Mouse (Mus musculus): ENCODE data around the gene Mrvi1. TPM values are rescaled to one million over a fixed set of nuclear protein-coding genes. Genes with fewer than 3 reads are reported as not detected.

The Mrvi1 gene
- 0.49 and 1.3 TPM in 2 replicates for polyA plus RNA-seq (2016; fragmentation: Nextera tagmentation; extraction: Ambion mirVana)

GRCm38 (mm10) chr7:110982053-110982705 lies at the start of gene Mrvi1:
Gene Mrvi1, minus strand, starts transcription at chr7:110982461.
- no peak for DNase-seq (ENCODE audit: low spot score)
- Histone ChIP-seq H3K27me3 (ENCODE audit: low read depth, poor library complexity, severe bottlenecking) (no peaks in the 10 kb centered on the region), H3K27ac (peak within 1 kb of the TSS; percentile 66; the same call in 1 of the 2 replicates), H3K4me3 (no peak within 1 kb of the TSS), H3K9me3 (replicated peaks) (no peaks in the 10 kb centered on the region), H3K36me3 (no peaks in the 10 kb centered on the region), H3K4me1 (peaks cover 15% of the 10 kb centered on the region)
- whole genome bisulfite sequencing: 62% methylated on average over 7 of the region's 7 CpGs

DNA sequence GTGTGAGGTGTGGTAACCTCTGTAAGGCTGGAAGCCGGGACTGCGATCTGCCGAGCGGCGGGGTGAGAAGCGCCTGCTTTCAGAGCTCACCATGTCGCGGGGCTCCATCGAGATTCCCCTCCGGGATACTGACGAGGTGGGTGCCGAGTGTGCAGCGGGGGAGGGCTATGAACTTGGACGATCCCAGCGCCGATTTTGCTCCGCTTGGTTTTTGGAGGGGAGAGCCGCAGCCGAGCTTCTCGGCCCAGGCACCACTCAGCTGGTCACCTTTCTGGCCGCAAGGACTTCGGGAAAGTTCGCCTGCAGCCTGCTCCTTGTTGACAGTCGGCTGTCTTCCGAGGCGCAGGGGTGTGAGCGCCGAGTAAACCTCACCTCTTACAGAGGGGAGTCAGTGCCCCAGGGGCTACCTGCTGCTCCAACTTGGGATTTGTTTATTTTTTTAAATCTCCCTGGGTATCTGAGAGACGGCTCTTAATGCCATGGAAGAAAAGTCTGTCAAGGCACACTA lies 46.8 kb upstream of the Mrvi1 start:
- WGBS: under 1% methylated on average over 29 of the region's 29 CpGs

DNA sequence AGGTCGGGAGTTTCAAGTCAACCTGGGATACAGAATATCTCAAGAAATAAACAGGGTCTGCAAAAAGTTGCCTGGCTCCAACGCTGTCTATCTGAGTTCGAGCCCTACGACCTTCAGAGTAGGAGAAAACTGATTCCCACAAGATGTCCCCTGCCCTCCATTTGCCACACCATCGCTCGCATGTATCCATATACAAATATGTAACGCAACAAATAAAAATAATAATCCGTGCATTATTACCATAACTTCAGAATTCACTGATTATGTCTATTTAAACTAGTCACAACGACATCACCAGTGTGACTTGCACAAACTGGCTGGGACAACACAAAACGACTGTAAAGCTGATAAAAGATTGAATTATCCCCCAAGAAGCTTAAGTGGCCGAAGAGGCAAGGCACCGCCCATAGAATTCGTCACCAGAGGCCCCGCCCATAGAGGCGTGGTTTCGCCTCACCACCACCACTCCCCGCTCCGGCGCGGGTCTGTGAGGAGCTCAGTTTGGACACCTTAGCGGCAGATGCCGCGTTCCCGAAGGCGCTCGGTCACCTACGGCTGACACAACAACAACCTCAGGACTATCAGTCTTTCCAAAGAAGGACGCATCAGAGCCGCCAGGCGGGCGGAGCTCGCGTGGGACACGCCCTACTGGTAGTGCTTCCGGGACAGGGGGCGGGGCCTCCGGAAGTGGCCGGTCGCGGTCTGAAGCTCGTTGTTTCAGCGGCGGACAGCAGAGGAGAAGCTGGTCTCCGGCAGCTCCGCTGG lies 46.2 kb upstream of the Mrvi1 start, which contains the start of gene Ctr9:
Ctr9 (plus strand) TSS at position 671 of the 765 bp plus-strand sequence.
- peak; percentile 95 for DNase-seq (ENCODE audit: low spot score)
- Histone ChIP-seq H3K36me3 (peaks cover 33% of the 10 kb centered on the region), H3K9me3 (replicated peaks) (no peaks in the 10 kb centered on the region), H3K4me1 (peaks cover 6% of the 10 kb centered on the region; the same call in 1 of the 2 replicates), H3K27me3 (ENCODE audit: low read depth, poor library complexity, severe bottlenecking) (no peaks in the 10 kb centered on the region), H3K4me3 (peak within 1 kb of the TSS; percentile 82), H3K27ac (peak within 1 kb of the TSS; percentile 92)
- WGBS: 8% methylated on average over 45 of the region's 45 CpGs

More for the DNA sequence above, 46.8 kb upstream of the Mrvi1 start:
- H3K4me1 ChIP-seq: peaks cover 6% of the 10 kb centered on the region; the same call in 1 of the 2 replicates
- no peaks in the 10 kb centered on the region for H3K9me3 ChIP-seq (replicated peaks)
- H3K4me3 ChIP-seq: peak overlapping the region; percentile 82
- H3K27me3 ChIP-seq (ENCODE audit: low read depth, poor library complexity, severe bottlenecking): no peaks in the 10 kb centered on the region
- H3K36me3 ChIP-seq: peaks cover 40% of the 10 kb centered on the region
- no peak for DNase-seq (ENCODE audit: low spot score)
- peak overlapping the region; percentile 92 for H3K27ac ChIP-seq

DNA sequence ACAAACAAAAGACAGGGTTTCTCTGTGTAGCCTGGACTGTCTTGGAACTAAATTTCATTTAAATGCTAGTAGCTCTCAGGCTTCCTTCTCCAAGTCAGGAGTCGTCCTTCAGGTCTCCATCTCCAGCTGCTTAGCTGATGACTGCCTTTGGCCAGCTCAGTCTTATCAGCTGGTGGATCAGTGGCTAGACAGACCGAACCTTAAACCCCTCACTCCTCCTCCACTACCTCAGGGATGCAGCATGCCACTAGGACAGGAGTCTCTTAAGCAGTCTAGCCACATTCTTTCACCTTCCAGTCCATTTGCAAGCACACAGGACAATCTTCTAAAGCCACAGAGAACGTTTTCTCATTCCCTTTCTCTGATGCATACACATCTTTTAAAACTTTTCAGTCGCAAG lies 42.7 kb upstream of the Mrvi1 start:
- Histone ChIP-seq H3K9me3 (replicated peaks) (no peaks in the 10 kb centered on the region), H3K4me3 (no peak overlapping the region), H3K36me3 (no peaks in the 10 kb centered on the region), H3K27ac (no peak overlapping the region), H3K4me1 (peaks cover 5% of the 10 kb centered on the region; the same call in 1 of the 2 replicates), H3K27me3 (ENCODE audit: low read depth, poor library complexity, severe bottlenecking) (no peaks in the 10 kb centered on the region)
- WGBS: 60% methylated on average over 4 of the region's 4 CpGs
- DNase-seq (ENCODE audit: low spot score): no peak

- Histone ChIP-seq H3K27ac (no peak overlapping the region), H3K9me3 (replicated peaks) (no peaks in the 10 kb centered on the region), H3K4me3 (no peak overlapping the region), H3K27me3 (ENCODE audit: low read depth, poor library complexity, severe bottlenecking) (no peaks in the 10 kb centered on the region), H3K4me1 (no peaks in the 10 kb centered on the region), H3K36me3 (no peaks in the 10 kb centered on the region)
- WGBS: 47% methylated on average over 8 of the region's 8 CpGs
- no peak for DNase-seq (ENCODE audit: low spot score)
These were observed 41.9 kb upstream of the Mrvi1 start for GRCm38 (mm10) chr7:111024068-111024594.

DNA sequence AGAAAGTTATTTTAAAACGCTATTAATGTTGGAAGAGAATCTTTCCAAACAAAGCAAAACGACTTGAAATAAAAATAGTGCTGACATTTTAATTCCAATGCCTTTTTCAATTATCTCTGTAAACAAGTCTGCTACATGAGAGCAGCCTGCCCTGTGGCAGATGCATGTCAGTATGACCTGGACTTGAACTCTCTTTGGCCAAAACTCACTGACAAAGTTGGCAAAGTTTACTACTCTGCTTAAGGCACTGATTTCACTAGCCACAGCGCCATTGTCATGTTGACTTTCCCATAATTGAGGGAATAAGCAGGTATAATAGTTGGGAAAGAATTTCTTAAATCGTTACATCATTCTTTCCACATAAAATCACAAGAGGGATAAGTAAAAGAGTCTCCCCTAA lies 38.6 kb upstream of the Mrvi1 start:
- 86% methylated on average over 4 of the region's 4 CpGs for WGBS
- H3K4me1 ChIP-seq: no peaks in the 10 kb centered on the region
- no peaks in the 10 kb centered on the region for H3K27me3 ChIP-seq (ENCODE audit: low read depth, poor library complexity, severe bottlenecking)
- H3K27ac ChIP-seq: no peak overlapping the region
- DNase-seq (ENCODE audit: low spot score): no peak
- H3K36me3 ChIP-seq: no peaks in the 10 kb centered on the region
- H3K4me3 ChIP-seq: no peak overlapping the region
- H3K9me3 ChIP-seq (replicated peaks): no peaks in the 10 kb centered on the region

- Histone ChIP-seq H3K4me1 (no peaks in the 10 kb centered on the region), H3K27ac (no peak overlapping the region), H3K36me3 (no peaks in the 10 kb centered on the region), H3K9me3 (replicated peaks) (no peaks in the 10 kb centered on the region), H3K27me3 (ENCODE audit: low read depth, poor library complexity, severe bottlenecking) (no peaks in the 10 kb centered on the region), H3K4me3 (no peak overlapping the region)
- no peak for DNase-seq (ENCODE audit: low spot score)
- 75% methylated on average over 3 of the region's 3 CpGs for WGBS
These were observed 34.7 kb upstream of the Mrvi1 start for GRCm38 (mm10) chr7:111016921-111017320.

- no peak for DNase-seq (ENCODE audit: low spot score)
- Histone ChIP-seq H3K27me3 (ENCODE audit: low read depth, poor library complexity, severe bottlenecking) (no peaks in the 10 kb centered on the region), H3K4me1 (no peaks in the 10 kb centered on the region), H3K4me3 (no peak overlapping the region), H3K9me3 (replicated peaks) (no peaks in the 10 kb centered on the region), H3K36me3 (no peaks in the 10 kb centered on the region), H3K27ac (no peak overlapping the region)
- 89% methylated on average over 5 of the region's 5 CpGs for WGBS
These were observed 33.5 kb upstream of the Mrvi1 start for GRCm38 (mm10) chr7:111015731-111016130.

GRCm38 (mm10) chr7:111014893-111015292 lies 32.6 kb upstream of the Mrvi1 start:
- Histone ChIP-seq H3K36me3 (no peaks in the 10 kb centered on the region), H3K27ac (no peak overlapping the region), H3K9me3 (replicated peaks) (no peaks in the 10 kb centered on the region), H3K4me3 (no peak overlapping the region), H3K4me1 (no peaks in the 10 kb centered on the region), H3K27me3 (ENCODE audit: low read depth, poor library complexity, severe bottlenecking) (no peaks in the 10 kb centered on the region)
- DNase-seq (ENCODE audit: low spot score): peak; percentile 94
- 39% methylated on average over 5 of the region's 5 CpGs for WGBS

DNA sequence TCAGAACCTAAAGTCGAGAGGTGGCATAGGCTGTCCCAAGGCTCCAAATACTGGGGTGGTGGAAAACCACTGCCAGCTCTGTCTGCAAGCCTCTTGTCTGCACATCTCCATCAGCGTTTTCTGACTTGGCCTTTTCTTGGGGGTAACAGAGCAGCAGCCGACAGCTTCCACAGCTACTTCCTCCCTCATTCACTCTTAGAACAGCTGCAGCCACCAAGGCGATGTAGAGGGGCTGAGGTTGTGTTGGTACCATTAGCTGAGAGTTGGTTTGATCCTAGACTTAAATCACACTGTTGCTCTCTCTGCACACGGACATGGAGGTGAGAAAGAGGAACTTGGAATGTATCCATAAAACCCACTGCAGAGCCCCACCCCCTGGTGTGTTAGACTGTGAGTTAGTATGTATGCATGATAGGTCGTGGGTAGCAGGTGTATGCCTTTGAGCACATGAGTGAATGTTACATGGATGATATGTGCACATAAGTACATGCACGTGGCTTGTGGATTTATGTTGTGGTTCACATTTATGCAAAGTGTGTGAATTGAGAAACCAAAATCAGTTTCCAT lies 31.9 kb upstream of the Mrvi1 start:
- 81% methylated on average over 7 of the region's 7 CpGs for WGBS
- H3K4me1 ChIP-seq: no peaks in the 10 kb centered on the region
- H3K27me3 ChIP-seq (ENCODE audit: low read depth, poor library complexity, severe bottlenecking): no peaks in the 10 kb centered on the region
- H3K9me3 ChIP-seq (replicated peaks): no peaks in the 10 kb centered on the region
- no peak overlapping the region for H3K4me3 ChIP-seq
- no peak for DNase-seq (ENCODE audit: low spot score)
- no peak overlapping the region for H3K27ac ChIP-seq
- no peaks in the 10 kb centered on the region for H3K36me3 ChIP-seq

- WGBS: 94% methylated on average over 3 of the region's 3 CpGs
- no peak overlapping the region for H3K4me3 ChIP-seq
- H3K4me1 ChIP-seq: no peaks in the 10 kb centered on the region
- no peaks in the 10 kb centered on the region for H3K27me3 ChIP-seq (ENCODE audit: low read depth, poor library complexity, severe bottlenecking)
- H3K27ac ChIP-seq: no peak overlapping the region
- H3K9me3 ChIP-seq (replicated peaks): no peaks in the 10 kb centered on the region
- H3K36me3 ChIP-seq: no peaks in the 10 kb centered on the region
- no peak for DNase-seq (ENCODE audit: low spot score)
These were observed 22.0 kb upstream of the Mrvi1 start for GRCm38 (mm10) chr7:111004136-111004840.

Data from limb, embryonic 10.5 days (tissue).